Mouse (Mus musculus) layer of hippocampus, postnatal 10 days (tissue): Measurements from ENCODE around the gene Eif4a3. TPM values are rescaled to one million over a fixed set of nuclear protein-coding genes. Genes with fewer than 3 reads are reported as not detected.

Source experiments
- DNase-seq, 2 experiments: peaks; one replicate each; pipeline ENCODE4 v3.0.0; 2021; ENCODE audit warnings: low spot score in 2 of 2
- long read RNA-seq: library from polyadenylated mRNA; stranded (forward); transcript quantifications from one replicate; pipeline ENCODE4 v2.0.0, GENCODE M21; 2023
- total RNA-seq, 2 experiments: library from RNA; stranded (reverse); gene quantifications; 2 replicates each; pipeline ENCODE4 v1.2.3; 2021

Eif4a3 gene
- 10 to 100 TPM; 88.9 to 93.0 TPM for total RNA-seq
- long read RNA-seq, transcript Eif4a3-201 (12 exons, 1,509 nt), result major isoform, 170 of 196 reads
- long read RNA-seq, partial matches to known transcripts, result 21 of 196 reads
- long read RNA-seq, other reads (novel, unspliced or antisense), result 5 of 196 reads

- DNase-seq, result peak; percentile 97
Observed at GRCm38 (mm10) chr11:119299391-119300245, at the start of gene Eif4a3. Gene Eif4a3, minus strand, starts transcription at chr11:119300089.

DNA sequence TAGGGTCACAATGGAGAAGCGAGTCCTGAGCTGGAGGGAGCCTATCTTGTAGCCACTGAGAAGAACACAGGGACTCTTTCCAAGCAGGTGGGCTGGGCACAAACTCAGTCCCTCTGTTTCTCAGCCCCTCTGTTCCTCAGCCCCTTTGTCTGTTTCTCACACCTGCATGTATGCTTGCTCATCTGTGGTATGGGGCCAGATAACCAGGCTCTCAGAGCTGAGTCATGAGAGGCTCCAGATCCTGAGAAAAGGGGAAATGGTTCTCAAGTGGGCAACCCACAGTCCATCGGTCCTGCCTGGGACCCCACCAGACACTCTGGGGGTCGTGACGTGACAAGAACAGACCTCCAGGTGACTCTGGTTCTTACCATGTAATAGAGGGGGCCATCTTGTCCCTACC, 47.2 kb upstream of the Eif4a3 start:
- DNase-seq, result no peak

GRCm38 (mm10) chr11:119344865-119345264, 45.0 kb upstream of the Eif4a3 start:
- no peak for DNase-seq

- no peak for DNase-seq
Observed at GRCm38 (mm10) chr11:119344178-119344577, 44.3 kb upstream of the Eif4a3 start.

DNA sequence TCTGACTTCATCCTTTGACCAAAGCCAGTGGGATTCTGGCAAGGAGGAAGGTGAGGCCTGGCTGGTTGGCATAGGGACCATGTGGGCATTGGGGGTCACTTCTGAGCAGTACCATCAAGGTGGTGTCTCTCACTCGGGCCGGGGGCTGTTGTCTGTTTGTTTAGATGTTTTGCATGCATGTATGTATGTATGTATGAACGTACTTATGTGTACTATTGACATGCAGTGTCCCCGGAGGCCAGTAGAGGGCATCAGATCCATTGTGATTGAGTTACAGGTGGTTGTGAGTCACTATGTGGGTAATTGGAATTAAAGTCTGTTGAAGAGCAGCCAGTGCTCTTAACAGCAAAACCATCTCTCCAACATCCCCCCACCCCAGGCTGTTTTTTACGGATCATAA, 39.7 kb upstream of the Eif4a3 start:
- peak; percentile 68 to 74 for DNase-seq

- no peak for DNase-seq
Observed at GRCm38 (mm10) chr11:119339179-119339578, 39.3 kb upstream of the Eif4a3 start.

GRCm38 (mm10) chr11:119338271-119339059, 38.6 kb upstream of the Eif4a3 start:
- DNase-seq, result no peak

DNA sequence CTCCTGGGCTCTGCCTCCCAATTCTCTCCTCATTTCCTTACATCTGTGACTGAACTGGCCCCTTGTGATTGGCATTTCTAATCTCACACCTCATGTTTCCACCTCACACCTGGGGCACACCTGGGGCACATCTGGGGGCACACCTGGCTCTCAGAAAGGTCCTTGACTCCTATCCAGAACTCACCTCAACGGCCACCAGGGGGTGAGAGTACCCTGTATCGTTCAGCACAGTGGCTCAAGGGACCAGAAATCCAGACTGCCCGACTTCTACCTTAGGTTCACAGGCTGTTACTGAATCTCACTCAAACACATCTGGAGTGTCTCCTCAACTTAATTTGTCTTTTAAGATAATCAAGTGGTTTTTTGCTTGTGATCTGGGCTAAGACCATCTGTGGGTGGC, 32.1 kb upstream of the Eif4a3 start:
- DNase-seq, result no peak

DNA sequence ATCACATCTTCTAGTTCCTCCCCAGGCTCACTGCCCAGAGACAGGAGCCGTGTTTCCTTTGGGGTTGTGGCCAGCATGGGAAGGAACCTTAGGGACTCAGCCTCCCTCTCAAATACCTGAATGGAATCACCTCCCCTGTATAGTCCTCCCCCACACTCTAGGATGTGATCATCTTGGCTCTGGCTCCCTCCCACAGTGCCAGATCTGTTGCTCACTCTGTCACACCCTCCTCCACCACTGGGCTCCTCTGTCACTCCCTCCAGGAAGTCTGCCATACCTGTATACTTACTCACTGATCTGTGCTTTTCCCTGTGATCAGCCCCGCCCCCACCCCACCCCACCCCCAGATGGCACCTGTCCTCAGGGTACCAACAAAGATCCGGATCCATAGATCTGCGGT, 30.7 kb upstream of the Eif4a3 start:
- no peak for DNase-seq

DNA sequence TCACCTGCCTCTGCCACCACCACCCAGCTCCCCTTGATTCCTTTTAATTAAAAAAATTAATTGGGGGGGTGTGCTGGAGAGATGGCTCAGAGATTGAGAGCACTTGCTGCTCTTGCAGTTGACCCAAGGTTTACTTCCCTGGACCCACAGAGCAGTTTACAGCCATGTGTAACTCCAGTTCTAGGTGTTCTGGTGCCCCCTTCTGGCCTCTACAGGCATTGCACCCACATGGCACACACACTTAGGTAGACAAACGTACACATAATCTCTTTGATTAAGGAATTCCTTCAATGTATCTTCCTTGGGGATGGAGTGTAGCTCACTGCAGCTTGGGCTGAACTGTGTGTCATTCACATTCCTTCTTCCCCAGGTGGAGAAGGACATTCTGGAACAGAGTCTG, 25.2 kb upstream of the Eif4a3 start:
- DNase-seq, result no peak

GRCm38 (mm10) chr11:119322521-119322920, 22.6 kb upstream of the Eif4a3 start:
- no peak for DNase-seq

DNA sequence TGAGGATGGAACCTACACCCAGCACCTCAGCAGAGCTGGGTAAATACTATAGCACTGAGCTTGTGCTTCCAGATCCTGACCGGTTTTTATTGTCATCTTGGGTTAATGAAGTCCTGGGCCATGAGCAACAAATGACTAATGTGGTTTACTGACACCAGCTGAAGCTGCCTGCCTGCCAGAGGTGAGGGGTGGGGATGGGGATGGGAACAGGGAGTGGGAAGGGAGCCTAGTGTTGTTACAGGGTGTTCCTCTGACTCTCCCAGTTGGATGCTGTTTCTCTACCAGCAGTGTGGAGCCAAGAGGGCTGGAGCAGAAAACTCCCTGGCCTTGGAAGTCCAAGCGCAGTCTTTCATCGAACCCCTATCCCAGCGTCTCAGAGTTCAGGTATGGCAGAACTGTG, 16.8 kb upstream of the Eif4a3 start:
- no peak for DNase-seq

DNA sequence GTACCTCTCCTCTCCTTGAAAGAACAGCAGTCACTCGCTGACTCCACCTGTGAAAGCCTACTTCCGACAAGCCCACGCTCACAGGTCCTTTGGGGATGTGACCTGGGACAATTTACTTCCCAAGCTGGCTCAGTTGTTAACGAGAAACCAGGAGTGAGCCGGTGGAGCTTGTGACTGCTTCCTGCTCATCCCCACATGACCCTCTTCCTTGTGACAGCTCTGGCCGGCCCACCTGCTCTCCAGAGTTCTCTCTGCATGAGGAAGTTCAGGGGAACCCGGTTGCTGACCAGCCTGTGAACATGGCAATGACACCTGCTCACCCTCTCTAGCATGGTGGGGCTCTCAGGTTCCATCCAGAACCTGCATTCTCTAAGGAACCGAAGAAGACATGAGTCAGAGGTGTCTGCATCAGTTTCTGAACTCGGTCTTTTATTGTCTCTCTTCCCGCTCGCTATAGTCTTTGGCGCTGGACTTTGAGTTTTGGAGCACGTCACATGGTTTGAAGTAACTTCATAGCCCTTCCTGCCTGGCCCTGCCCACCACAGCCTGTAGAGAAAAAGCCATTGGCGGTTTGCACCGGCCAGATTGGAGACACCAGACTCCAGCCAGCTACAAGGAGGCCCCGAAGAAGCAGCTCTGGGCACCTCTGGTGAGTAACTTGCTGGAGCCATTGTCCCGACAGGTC, 14.5 kb upstream of the Eif4a3 start:
- no peak for DNase-seq

GRCm38 (mm10) chr11:119310621-119311020, 10.7 kb upstream of the Eif4a3 start:
- DNase-seq, result no peak

DNA sequence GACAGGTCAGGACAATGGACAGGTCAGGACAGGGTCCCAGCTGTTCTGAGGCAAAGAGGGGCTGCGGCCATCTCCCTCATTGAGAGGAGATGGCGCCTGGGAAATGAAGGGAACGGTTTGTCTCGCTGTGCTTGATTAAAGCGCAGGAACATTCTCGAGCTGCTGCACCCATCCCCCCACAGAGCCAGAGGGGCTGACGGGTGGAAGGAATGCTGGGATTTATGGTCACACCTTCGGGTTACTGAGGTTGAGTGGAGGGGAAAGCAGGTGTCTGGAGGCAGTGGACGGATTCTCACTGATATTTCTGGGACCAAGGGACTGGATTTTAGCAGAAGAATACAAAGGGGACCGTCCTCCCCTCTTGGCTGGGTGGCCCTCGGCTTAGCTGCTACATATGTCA, 8.0 kb upstream of the Eif4a3 start:
- DNase-seq, result no peak

- no peak for DNase-seq
Observed at GRCm38 (mm10) chr11:119307658-119307867, 7.7 kb upstream of the Eif4a3 start, which contains the start of gene Card14. Gene Card14, plus strand, starts transcription at chr11:119307768.

GRCm38 (mm10) chr11:119306762-119307657, 7.1 kb upstream of the Eif4a3 start:
- DNase-seq, result no peak

DNA sequence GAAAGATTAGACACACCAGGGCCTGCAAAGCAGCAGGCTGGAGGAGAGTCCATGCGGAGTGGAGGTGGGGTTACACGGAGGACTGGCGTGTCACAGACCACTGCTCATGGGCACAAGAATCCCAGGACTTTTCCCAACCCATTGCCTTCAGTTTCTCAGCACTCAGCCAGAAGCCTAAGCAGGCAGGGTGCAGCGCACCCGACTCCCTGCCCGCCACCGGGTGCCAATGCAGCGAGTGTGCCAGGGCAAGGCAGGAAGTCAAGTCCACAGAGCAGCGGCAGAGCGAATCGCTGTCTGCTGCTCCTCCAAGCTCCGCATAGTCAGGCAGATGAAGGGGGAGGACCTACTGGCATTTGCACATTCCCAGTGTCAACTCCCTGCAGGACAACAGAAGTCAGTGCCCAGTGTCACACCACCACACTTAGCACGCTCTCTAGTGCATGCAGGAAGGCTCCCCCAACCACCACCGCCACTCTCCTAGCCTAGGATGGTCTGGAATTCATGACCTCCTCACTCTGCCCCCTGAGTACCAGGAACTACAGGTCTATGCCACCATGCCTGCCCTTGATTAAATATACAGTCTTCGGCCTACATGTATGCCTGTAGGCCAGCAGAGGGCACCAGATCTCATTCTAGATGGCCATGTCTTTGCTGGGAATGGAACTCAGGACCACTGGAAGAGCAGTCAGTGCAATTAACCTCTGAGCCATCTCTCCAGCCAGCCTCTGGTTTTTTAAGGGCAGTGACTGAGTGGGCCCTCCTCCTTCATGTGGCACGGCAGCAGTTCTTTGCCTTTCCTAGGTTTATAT, 5.2 kb upstream of the Eif4a3 start:
- peak; percentile 49 to 57 for DNase-seq

- DNase-seq, result no peak
Observed at GRCm38 (mm10) chr11:119300986-119301385, 1.1 kb upstream of the Eif4a3 start.
